ENCODE assay signal across 9 mouse cellular contexts in the genomic region with DNA sequence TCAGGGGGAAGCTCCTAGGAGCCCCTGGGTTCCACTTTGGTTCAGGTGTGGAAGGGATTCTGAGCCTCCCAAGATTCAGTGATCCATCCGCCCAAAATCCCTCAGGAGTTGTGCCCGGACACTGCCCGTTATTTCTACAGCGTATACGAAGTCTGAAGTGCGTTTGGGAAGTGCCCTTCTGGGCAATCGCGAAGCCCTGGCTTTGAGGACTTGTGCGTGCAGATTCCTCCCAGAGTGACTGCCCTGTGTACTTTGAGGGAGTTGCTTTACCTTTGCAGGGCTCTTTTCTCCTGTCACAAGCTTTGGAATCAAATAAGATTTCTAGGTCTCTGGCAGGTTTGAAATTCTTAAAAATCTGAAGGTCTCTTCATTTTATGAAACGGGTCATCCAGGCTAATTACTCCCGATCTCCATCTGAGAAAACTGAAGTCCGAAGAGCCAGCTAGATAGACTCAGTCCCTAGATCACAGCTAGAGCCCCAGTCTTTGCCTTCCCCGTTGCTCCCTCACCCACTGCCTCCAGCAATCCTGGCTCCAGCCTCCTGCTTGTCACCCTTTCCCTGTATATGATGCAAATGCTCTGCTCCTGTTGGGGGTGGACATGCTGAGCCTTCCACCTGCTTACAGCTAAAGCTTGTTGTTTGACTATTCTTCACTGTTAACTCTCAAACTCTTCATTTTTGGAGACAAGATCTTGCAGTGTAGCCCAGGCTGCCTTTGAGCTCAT. TPM values are rescaled to one million over a fixed set of nuclear protein-coding genes. Genes with fewer than 3 reads are reported as not detected.
DNase-seq lines count a peak whose midpoint lies in the region; ATAC-seq lines count a peak whose summit lies in the region.
"Had no signal": no experiment of that assay in that cellular context is flagged by ENCODE, and none has a peak within 500 bp of the region (broad histone marks: within the 10 kb centered on the region; RNA-seq: fewer than 3 reads in every experiment).

No protein-coding gene starts in this region.

- H3K27ac ChIP-seq in kidney, embryonic 15.5 days = no peak overlapping the region
- H3K27ac ChIP-seq in hindbrain, embryonic 16.5 days (ENCODE audit: low read depth, low read length) = no peak overlapping the region
- H3K27ac ChIP-seq in midbrain, embryonic 15.5 days = no peak overlapping the region

- peak overlapping the region; percentile 66 for H3K4me3 ChIP-seq in kidney, embryonic 15.5 days (replicated peaks)
- H3K4me3 ChIP-seq in hindbrain, embryonic 16.5 days (ENCODE audit: low read length) = peak overlapping the region; percentile 80
- H3K4me3 ChIP-seq in midbrain, embryonic 15.5 days = peak overlapping the region; percentile 62

- peaks cover 5% of the 10 kb centered on the region; the same call in 1 of the 2 replicates for H3K27me3 ChIP-seq in kidney, embryonic 15.5 days
- no peaks in the 10 kb centered on the region for H3K27me3 ChIP-seq in hindbrain, embryonic 16.5 days (replicated peaks; ENCODE audit: control insufficient read depth, insufficient read depth, low read length)
- no peaks in the 10 kb centered on the region for H3K27me3 ChIP-seq in midbrain, embryonic 15.5 days (replicated peaks)

- no peak for ATAC-seq in kidney, embryonic 15.5 days (replicated peaks; ENCODE audit: low FRiP score)
- ATAC-seq in hindbrain, embryonic 16.5 days = no peak
- ATAC-seq in midbrain, embryonic 15.5 days (replicated peaks) = no peak

- H3K9me3 ChIP-seq in kidney, embryonic 15.5 days (replicated peaks) = no peaks in the 10 kb centered on the region
- H3K9me3 ChIP-seq in hindbrain, embryonic 16.5 days (ENCODE audit: control insufficient read depth, low read length) = no peaks in the 10 kb centered on the region
- no peaks in the 10 kb centered on the region for H3K9me3 ChIP-seq in midbrain, embryonic 15.5 days

- H3K4me2 ChIP-seq in kidney, embryonic 15.5 days = peak overlapping the region; percentile 95
- peak overlapping the region; percentile 89 for H3K4me2 ChIP-seq in hindbrain, embryonic 16.5 days (ENCODE audit: low read length)
- H3K4me2 ChIP-seq in midbrain, embryonic 15.5 days = peak overlapping the region; percentile 72

- peak overlapping the region; percentile 39 for H3K9ac ChIP-seq in kidney, embryonic 15.5 days
- peak overlapping the region; percentile 75 for H3K9ac ChIP-seq in hindbrain, embryonic 16.5 days (ENCODE audit: low read depth, low read length)
- H3K9ac ChIP-seq in midbrain, embryonic 15.5 days = no peak overlapping the region

- H3K36me3 ChIP-seq in kidney, embryonic 15.5 days = no peaks in the 10 kb centered on the region
- no peaks in the 10 kb centered on the region for H3K36me3 ChIP-seq in hindbrain, embryonic 16.5 days (ENCODE audit: control insufficient read depth, insufficient read depth, low read length)
- no peaks in the 10 kb centered on the region for H3K36me3 ChIP-seq in midbrain, embryonic 15.5 days (replicated peaks)

- DNase-seq in kidney, postnatal 25 days = no peak
- DNase-seq in c-Kit-negative CD71-positive TER-119-positive erythroid progenitor cells, embryonic 14.5 days (ENCODE audit: low read depth, low spot score) = peak; percentile 19
- no peak for DNase-seq in layer of hippocampus, postnatal 25 days (ENCODE audit: extremely low spot score in 1 of 2, low spot score in 1 of 2)
- DNase-seq in layer of hippocampus, postnatal 10 days (ENCODE audit: low spot score in 2 of 2) = no peak
- no peak for DNase-seq in thymus, postnatal 4 days

- 8% methylated on average over 13 of the region's 13 CpGs for WGBS in kidney, embryonic 15.5 days
- 6% methylated on average over 13 of the region's 13 CpGs for WGBS in hindbrain, embryonic 16.5 days
- WGBS in midbrain, embryonic 15.5 days = 7% methylated on average over 13 of the region's 13 CpGs

- peaks cover 26% of the 10 kb centered on the region for H3K4me1 ChIP-seq in kidney, embryonic 15.5 days
- H3K4me1 ChIP-seq in hindbrain, embryonic 16.5 days (ENCODE audit: control insufficient read depth, insufficient read depth, low read depth, low read length) = peaks cover 13% of the 10 kb centered on the region
- H3K4me1 ChIP-seq in midbrain, embryonic 15.5 days = peaks cover 16% of the 10 kb centered on the region

RNA-seq across cellular contexts. Expression of gene Pcx, which starts 1.0 kb away (rescaled TPM):
- 30.4 and 35.2 TPM in 2 replicates for polyA plus RNA-seq in kidney, embryonic 15.5 days (2015; fragmentation: Nextera tagmentation; extraction: Ambion mirVana)
- 52.5 and 53.2 TPM in 2 replicates for polyA plus RNA-seq in hindbrain, embryonic 16.5 days (2015; fragmentation: Nextera tagmentation; extraction: Ambion mirVana)
- polyA plus RNA-seq in midbrain, embryonic 15.5 days (2015; fragmentation: Nextera tagmentation; extraction: Ambion mirVana) = 26.6 and 30.5 TPM in 2 replicates
- total RNA-seq in layer of hippocampus, postnatal 25 days (2021) = 10 to 100 TPM; 66.6 to 70.6 TPM
- 10 to 100 TPM; 39.4 to 47.9 TPM for total RNA-seq in layer of hippocampus, postnatal 10 days (2021)

RNA-seq across cellular contexts. Expression of gene 2010003K11Rik, which starts 12.9 kb away (rescaled TPM):
- 0.28 TPM in 1 of 2 replicates, not detected in the other for polyA plus RNA-seq in kidney, embryonic 15.5 days (2015; fragmentation: Nextera tagmentation; extraction: Ambion mirVana)
- polyA plus RNA-seq in hindbrain, embryonic 16.5 days (2015; fragmentation: Nextera tagmentation; extraction: Ambion mirVana) = not detected in 2 replicates
- not detected in 2 replicates for polyA plus RNA-seq in midbrain, embryonic 15.5 days (2015; fragmentation: Nextera tagmentation; extraction: Ambion mirVana)
- total RNA-seq in layer of hippocampus, postnatal 25 days (2021) = not detected
- not detected for total RNA-seq in layer of hippocampus, postnatal 10 days (2021)
- polyA plus RNA-seq: brain, embryonic 14.5 days had no signal

RNA-seq across cellular contexts. Expression of gene Syt12, which starts 34.0 kb away (rescaled TPM):
- polyA plus RNA-seq in kidney, embryonic 15.5 days (2015; fragmentation: Nextera tagmentation; extraction: Ambion mirVana) = 2.7 and 2.9 TPM in 2 replicates
- 8.4 and 9.0 TPM in 2 replicates for polyA plus RNA-seq in hindbrain, embryonic 16.5 days (2015; fragmentation: Nextera tagmentation; extraction: Ambion mirVana)
- polyA plus RNA-seq in midbrain, embryonic 15.5 days (2015; fragmentation: Nextera tagmentation; extraction: Ambion mirVana) = 3.6 and 4.3 TPM in 2 replicates
- total RNA-seq in layer of hippocampus, postnatal 25 days (2021) = 10 to 100 TPM; 29.5 to 31.8 TPM
- total RNA-seq in layer of hippocampus, postnatal 10 days (2021) = 10 to 100 TPM; 21.4 to 21.5 TPM
